Mouse (Mus musculus): ENCODE results near the gene Neurl1b.

Neurl1b gene

DNA sequence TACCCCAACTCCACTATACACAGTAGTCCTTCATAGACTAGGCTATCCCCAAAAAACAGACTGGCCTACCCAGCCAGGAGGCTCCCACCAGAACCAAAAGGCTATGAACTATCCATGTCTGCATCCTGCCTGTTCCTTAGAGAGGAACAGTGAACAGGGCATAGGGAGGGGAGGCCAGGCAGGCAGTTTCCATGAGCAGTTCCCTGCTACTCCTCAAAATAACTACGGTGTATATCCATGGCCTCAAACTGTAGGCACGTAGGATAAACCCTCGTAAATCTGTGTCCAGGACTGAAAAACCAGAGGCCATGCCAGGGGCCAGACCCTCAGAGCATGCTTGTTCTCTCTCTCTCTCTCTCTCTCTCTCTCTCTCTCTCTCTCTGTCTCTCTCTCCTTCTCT lies 17.9 kb upstream of the Neurl1b start:
- DNase-seq (ENCODE audit: low spot score) = no peak

DNA sequence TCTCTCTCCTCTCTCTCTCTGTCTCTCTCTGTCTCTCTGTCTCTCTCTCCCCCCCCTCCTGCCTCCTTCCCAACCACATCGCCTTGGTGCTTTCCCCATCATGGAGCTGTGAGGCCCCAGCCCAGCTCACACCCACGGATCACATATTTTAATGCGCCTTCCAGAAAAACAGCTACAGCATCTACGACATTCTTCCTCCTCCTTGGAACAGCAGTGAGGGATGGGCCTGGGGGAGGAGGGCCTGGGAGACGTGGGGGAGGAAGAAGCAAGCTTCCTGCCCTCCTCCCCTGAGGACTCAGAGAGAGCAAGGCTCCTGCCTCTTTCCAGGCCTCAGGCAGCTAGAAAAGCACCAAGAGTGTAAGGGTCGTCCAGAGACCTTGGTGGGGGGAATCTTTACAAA lies 17.3 kb upstream of the Neurl1b start:
- no peak for DNase-seq (ENCODE audit: low spot score)

DNA sequence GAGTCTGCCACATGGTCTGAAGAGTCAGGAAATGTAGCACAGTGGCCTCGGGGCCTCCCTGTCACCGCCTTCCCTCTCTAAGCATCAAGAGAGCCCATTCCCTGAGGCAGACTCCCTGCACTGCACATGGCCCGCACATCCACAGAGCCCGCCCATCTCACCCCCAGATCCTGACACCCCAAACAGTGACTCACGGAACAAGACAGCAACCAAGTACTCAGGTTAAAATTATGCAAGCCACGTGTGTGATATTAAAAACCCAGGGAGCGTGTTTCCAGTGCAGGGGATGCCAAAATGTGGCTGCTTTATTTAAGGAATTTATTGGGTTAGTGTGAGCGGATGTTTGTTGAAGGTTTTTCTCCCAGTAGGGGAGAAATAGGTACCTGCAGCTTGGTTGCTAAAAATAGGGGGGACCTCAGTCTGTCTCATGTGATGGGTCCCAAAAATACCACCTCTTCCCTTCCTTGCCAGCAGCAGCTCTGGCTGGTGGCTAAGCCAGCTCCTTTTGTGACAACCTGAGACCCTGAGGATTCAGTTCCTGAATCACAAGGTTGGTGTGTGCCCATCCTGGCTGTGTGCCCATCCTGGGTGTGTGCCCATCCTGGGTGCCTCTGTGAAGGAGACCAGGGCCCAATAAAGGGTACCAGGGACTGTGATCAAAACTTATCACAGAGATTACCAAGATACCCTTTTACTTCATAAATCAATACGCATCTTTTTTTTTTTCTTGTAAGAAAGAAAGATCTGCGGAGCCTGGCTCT lies 9.1 kb upstream of the Neurl1b start:
- no peak for DNase-seq (ENCODE audit: low spot score)

DNA sequence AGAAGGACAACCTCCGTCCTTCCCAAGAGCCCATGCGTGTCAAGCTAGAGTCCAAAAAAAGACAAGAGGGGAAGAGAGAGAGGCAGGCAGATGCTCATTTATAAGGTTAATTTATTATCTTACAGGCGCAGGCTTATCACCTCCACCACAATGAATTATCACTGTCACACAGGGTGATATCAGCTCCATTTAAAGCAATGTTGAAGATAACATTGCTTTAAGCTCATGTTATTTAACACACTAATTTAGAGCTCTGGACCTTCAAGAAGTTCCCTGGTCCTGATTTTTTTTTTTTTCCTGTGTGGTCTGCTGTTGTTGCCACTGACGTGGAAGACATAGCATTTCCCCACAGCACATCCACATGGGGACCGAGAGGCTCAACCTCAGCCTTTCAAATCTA lies 1.7 kb upstream of the Neurl1b start:
- no peak for DNase-seq (ENCODE audit: low spot score)

DNA sequence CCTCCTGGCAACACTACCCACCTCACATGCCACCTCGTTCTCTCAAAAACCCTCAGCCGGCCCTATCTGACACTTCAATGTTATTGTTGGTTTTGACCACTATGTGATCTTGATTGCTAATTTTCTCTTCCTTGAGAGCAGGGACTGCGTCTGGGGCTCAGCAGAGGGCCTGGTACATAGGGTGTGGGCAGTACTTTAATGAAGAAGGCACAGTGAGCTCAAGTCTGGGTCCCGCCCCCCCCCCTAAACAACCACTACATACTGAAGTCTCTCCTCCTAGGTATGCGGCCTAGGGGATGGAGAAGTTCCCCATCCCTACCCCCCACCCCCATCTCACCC lies 476 bp upstream of the Neurl1b start:
- no peak for DNase-seq (ENCODE audit: low spot score)

DNA sequence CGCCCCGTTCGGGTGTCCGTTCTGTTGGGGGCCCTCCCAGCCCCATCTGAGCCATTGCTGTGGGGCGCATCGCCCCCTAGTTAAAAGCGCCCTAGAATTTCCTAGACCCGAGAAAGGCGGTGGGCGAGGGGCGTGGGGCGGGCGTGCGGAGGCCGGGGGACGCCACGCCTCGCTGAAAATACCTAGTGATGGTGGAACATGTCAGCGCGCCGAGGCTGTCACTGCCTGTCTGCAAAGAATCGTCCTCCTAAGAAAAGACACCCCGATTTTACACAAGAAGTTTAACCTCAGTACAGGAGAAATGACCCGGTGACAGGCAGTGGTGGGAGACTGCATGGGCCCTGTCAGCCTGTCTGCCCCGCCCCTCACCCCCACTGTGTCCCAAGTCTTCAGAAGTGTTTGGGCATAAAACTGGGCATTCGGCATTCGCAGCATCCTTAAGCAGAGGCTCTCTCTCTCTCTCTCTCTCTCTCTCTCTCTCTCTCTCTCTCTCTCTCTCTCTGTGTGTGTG lies 781 bp downstream of the Neurl1b start:
- DNase-seq (ENCODE audit: low spot score) = no peak

DNA sequence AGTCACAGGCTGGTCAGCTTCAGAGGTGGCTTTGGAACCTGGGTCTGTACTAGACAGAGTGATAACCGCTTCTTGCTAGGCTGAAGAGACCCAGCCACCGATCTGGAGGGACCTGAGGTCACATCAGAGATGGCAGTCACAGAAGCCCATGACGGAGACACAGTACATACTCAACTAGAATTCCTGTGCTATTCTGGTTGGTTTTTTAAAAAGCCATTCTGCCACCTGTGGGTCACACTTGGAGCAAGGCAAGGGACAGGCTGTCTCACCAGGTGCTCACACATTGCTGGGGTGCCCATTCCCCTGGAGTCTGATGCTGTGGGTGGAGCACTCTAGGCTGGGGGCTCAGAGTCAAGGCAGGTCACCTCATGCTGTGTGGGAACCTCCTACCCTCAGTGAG lies 1.5 kb downstream of the Neurl1b start:
- no peak for DNase-seq (ENCODE audit: low spot score)

DNA sequence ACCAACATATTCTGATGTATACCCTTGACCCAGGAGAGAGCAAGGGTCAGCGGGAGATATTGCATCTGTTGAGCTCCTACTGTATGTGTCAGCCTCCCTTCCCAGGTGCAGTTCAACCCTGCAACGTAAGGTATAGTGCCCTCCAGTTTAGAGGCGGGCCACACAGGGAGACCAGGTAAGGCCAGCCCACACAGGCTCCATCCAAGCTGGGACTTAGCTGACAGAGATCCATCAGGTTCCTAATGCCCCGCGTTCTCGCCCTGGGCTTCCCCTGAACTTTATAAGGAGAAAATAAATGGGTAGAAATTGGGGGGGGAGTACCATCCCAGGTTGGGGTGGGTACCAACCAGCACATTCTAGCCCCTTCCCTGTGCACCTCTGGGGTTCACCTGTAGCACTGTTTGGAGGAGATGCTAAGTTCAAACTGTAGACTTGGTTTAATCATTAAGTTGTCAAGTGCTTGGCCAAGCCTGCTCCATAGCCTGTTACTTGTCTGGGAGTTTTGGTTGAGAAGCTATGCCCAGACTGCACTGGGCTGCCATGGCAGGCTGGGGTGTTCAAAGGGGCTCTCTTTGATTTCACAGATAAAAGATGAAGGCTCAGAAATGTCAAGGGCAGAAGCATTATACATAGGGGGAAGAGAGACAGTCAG lies 3.3 kb downstream of the Neurl1b start:
- DNase-seq (ENCODE audit: low spot score) = no peak

DNA sequence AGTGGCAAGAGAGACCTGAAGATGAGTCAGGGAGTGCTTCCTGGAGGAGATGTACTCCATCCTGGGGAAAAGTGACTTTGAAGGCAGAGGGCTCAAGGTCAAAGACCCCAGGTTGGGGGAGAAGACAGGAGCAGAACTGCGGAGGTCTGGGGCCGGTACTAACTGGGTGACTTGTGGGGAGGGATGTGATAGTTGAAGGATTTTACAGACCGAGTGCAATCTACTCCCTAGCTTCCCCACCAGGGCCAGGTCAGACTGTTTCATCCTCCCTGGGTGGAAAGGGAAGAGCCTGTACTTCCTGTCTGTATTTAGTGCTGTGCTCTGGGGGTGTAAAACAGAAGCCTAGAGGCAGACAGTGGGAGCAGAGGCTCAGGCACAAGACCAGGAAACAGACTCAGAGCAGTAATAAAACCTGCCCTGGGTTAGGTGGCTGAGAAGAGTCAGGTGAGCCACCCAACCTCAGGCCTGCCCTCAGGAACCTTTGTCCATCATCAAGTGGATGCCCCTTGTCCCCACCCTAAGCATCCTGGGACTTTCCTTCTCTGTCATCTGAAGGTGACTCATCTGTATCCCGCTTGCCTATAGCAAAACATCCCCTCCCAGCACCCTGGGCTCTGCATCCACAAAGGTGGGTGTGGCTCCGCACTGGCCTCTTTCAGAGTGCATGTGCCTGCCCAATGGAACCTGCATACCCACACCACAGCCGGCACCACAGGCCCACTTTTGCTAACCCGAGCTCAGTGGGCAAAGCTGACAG lies 6.0 kb downstream of the Neurl1b start:
- no peak for DNase-seq (ENCODE audit: low spot score)

DNA sequence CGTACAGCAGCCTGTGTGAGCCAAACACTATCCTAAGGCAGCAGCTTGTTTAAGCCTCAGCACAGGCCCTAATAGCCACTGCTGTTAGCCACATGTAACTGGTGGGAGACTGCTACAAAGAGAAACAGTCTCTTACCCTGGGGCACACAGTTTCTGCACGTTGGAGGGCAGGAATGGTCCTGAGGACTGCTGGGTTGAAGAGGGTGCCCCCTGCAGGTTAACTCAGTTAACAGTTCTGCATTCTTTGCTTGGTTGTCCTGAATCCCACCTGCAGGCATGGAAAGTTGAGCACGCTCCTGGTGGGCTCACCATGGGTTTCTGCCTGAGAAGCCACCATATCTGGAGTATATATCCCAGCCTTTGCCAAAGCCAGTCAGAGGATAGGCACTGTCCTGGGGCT lies 6.9 kb downstream of the Neurl1b start:
- peak; percentile 44 for DNase-seq (ENCODE audit: low spot score)

DNA sequence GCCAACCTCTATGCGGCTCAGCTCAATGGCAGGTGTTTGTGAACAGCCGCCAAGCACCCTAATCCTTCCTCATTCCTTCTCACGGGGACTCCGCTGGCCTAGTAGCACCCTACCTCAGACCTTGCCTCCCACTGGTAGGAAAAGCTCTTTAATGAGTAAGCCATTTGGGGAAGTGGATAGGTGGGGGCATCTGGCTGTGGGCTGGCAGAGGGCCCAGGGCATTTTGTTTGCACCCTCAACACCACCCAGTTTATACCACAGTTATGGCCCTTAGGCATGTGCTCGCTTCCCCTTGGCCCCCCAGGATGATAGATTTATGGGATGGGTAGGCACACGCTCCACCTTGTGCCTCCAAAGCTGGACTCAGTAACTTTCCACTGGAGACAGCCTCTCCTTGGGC lies 7.8 kb downstream of the Neurl1b start:
- DNase-seq (ENCODE audit: low spot score) = peak; percentile 35

DNA sequence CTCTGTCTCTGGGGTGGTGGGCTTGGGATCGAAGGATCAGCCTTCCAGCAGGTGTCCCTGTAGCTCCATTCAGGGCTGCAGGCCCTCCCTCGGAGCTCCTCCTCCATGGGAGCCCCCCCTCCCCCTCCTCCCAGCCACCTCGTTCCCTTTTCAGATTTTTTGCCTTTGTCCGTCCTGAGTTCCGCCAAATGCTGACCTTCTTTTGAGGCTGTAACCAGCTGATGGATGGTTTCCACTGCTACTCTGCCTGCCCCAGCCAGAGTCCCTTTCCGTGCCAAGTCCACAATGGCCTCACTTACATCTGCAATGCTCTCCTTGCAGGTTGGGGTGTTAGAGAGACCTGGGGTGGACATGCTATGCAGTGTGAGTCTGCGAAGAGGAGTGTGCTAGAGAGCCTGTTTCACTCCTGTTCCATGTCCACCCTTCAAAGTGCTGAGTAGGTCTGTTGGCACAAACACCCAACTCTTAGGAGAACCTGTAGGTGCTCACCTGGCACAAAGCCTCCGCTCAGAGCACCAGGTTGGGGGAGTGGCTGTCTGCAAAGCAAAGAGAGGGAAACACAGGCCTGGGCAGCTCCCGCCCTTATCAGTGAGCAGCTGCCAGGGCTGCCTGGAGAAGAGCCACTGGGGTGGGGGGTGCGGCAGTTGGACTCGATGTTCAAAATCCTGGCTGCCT lies 9.5 kb downstream of the Neurl1b start:
- peak; percentile 84 for DNase-seq (ENCODE audit: low spot score)

DNA sequence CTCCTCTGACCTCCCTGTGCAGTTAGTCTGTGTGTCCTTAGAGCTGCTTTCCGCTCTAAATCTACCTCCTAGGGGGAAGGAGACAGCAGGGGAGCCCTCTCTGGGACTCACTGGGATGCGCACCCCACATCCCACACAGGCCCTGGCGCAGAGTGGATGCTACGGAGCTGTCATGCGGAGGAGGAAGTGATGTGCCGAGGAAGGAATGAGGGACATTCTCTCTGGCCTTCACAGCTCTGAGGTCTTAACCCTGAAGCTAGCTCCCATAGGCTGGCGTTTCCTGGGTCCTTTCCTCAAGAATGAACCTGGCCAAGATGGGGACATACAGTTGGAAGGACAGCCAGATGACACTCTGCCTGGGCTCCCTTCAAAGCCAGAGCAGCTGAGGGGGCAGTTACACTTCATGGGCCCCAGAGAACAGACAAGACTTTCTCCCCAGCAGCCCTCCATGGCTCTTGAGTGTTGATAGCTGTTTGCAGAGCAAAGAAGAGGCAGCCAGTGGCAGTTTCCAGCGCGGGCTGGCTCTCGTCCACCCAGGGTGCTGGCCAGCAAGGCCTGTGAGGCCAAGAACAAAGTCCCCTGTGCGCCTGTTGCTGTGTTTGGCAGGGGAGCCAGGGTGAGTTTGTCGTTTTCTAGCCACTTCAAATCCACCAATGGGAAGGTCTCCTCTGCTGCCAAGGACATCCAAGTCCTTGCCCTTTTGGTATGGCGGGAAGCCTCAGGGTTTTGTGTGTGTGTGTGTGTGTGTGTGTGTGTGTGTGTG lies 10.5 kb downstream of the Neurl1b start:
- peak; percentile 73 for DNase-seq (ENCODE audit: low spot score)

DNA sequence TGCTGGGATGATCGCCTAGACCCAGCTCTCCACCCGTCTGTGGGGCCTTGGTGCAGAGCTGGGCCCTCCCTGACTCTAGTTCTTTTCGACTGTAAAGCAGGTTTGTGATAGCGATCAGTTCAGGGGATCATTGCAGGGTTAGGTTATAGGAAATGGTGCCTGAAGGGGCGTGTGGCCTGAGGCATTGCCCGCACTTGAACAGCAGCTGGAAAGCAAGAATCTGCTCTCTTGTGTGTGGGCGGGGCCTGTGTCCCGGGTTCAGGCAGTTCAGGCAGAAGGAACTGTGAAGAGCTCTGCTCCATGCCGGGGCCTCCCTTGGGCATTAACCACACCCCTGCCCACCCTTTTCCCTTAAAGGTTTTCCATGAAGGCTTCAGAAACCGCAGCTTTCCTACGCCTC lies 18.7 kb downstream of the Neurl1b start:
- DNase-seq (ENCODE audit: low spot score) = no peak

DNA sequence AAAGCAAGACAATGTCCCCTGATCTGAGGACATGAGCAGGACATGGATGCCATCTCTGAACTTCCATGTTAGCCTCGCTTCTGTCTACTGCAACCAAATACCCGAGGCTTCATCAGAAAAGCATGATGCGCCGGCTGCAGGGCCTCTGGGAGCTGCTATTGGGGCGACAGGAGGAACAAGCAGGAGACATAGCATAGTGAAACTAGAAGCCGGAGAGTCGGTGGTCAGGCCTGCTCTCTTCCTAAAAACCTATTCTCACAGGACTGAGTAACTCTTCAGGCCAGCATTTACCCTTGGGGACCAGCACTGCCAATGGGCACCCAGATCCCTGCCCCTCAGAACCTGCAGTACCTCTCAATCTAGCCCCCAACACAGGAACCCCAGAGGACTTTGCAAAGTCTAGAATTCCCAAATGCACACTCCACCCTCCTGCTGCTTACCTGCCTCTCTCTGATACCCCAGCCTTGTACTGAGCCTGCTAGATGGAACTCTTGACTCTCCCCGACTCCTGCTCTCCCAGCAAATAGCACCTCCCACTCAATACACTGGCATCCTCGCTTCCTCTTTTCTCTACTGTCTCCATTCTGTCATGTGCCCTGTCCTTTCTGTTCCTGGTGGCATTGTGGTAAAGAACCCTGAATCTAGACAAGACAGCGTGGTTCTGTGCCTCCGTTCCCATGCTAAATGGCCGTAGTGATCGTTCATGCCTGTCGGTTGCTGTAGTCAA lies 22.6 kb downstream of the Neurl1b start:
- no peak for DNase-seq (ENCODE audit: low spot score)

DNA sequence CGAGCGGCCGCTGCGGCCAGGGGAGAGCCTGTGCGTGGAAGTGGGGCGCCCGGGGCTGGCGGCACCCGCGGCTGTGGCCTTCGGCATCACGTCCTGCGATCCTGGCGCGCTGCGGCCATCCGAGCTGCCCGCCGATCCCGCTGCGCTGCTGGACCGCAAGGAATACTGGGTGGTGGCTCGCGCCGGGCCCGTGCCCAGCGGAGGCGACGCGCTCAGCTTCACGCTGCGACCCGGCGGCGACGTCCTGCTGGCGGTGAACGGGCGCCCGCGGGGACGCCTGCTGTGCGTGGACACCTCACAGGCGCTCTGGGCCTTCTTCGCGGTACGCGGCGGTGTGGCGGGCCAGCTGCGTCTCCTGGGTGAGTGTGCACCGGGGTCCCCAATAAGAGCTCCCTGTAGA lies 24.4 kb downstream of the Neurl1b start:
- no peak for DNase-seq (ENCODE audit: low spot score)

DNA sequence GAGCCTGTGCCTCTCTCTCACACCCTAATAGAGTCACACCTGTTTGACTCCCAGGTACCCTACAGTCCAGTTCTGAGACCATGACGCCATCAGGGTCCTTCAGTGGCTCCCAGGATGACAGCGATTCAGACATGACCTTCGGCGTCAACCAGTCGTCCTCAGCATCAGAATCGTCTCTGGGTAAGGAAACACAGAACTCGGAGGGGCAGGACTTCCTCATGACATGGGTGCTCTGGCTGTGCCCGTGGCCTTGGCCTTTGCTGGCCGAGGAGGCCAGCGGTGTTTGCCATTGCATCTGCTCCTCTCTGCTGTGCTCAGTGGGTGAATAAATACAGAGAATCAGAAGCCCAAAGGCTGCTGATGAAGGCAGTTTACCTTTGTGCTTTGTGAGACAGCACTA lies 26.4 kb downstream of the Neurl1b start:
- DNase-seq (ENCODE audit: low spot score) = no peak

DNA sequence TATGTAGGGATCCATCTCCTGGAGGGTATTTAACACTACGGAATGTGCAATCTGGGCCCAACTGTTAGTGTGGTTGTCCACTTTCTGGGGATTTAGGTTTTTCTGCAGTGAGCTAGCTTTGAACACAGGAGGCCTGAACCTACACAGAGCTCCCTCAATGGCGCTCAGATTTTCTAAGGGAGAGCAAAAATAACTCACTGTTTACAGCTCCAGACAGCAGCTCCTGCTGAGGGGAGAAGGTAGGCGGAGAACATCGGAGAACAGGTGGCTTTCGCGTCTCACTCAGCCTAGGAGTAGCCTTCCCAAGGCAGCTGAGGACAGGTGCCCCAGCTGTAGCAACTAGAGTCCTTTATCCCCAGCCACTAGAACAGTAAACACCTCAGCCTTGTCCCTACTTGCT lies 27.6 kb downstream of the Neurl1b start:
- DNase-seq (ENCODE audit: low spot score) = no peak

DNA sequence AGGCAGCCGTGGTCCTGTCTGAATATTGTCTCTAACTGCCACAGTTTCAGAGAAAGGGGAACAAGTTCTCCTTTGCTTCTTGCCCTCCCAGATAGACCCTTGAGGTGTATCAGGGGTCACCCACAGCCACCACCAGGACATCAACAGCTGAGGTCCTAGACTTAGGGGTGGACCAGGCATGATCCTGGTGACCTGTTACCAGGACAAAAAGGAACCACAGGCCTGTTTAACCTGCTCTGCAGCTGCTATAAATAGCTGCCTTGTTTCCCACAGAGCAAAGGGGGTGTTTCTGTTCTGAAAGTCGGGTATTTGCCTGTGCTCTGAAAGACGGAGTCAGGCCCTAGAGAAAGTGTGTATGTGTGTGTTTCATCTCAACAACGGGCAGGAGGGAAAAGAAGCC lies 29.2 kb downstream of the Neurl1b start:
- peak; percentile 41 for DNase-seq (ENCODE audit: low spot score)

DNA sequence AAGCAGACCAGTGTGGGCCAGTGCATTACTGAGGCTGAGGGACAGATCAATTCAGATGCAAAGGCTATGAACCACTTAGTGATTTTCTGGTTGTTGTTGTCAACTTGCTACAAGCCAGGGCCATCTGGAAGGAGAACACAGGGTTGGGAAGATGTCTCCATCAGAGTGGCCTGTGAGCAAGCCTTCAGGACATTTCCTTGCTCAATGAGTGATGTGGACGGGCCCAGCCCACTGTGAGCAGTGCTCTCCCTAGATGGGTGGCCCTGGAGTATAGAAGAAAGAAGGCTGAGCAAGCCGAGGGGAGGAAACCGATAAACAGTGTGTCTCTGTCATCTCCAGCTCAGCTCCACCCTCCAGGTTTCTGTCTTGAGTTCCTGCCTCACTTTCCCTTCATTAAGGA lies 34.8 kb downstream of the Neurl1b start:
- DNase-seq (ENCODE audit: low spot score) = no peak

DNA sequence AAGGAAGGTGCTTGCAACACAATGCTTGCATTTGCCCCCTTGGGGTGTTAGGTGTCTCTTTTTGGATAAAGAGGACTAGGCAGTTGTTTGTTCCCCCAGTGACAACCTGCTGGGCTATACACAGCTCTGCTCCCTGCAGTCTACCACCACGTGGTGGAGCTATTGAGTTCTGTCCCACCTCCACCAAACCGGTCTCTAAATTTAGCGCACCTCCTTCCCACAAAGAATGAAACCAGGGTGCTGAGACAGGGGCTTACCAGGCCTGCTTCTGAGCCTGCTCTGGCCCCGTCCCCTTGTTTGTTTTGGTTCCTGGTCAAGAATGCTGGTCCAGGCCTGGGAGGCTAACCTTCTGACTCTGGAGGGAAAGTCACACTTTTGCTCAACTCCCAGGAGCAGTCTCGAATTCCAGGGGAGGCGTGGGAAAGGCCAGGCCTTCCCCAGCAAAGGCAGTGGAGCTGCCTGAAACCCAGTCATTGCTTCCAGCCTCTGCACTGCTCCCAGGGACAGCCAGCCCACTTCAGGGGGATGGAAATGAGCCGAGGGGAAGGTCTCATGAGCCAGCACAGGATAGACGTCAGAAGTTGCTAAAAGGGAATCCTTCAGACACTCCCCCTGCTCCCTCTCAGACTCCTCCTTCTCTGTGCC lies 37.1 kb downstream of the Neurl1b start:
- DNase-seq (ENCODE audit: low spot score) = peak; percentile 76

All from lung, postnatal 25 days (tissue).